Mouse (Mus musculus) brain, embryonic 14.5 days (tissue): ENCODE results near the gene Dlx6.

ENCODE experiments used
- CTCF ChIP-seq: fragments of 200-500 bp; IDR thresholded peaks from 2 replicates; pipeline ENCODE4 v1.5.1; 2012; ENCODE audit warnings: inconsistent platforms, mild to moderate bottlenecking, moderate library complexity, borderline replicate concordance; ENCODE audit not compliant: insufficient read depth, insufficient read length; ENCODE audit errors: extremely low read depth
- POLR2A ChIP-seq: fragments of 200-500 bp; IDR thresholded peaks from 2 replicates; pipeline ENCODE4 v1.6.1; 2012; ENCODE audit warnings: mild to moderate bottlenecking, inconsistent platforms, borderline replicate concordance; ENCODE audit not compliant: poor library complexity, insufficient read depth, insufficient read length, severe bottlenecking; ENCODE audit errors: extremely low read depth

- TF ChIP-seq CTCF, result no peak
- no peak for TF ChIP-seq POLR2A
These were observed 6.3 kb upstream of the Dlx6 start for GRCm38 (mm10) chr6:6856881-6857280.
